Mouse (Mus musculus) liver, postnatal 0 days (tissue): ENCODE results near the gene Tomm70a.

Experiments
- CTCF ChIP-seq: sonication (generic); IDR thresholded peaks from 2 replicates; pipeline ENCODE4 v1.5.1; 2016; ENCODE audit warnings: antibody characterized with exemption, low read depth
- EP300 ChIP-seq: IDR thresholded peaks from 2 replicates; pipeline ENCODE4 v1.6.1; 2016; ENCODE audit warnings: antibody characterized with exemption, low read depth, mild to moderate bottlenecking

DNA sequence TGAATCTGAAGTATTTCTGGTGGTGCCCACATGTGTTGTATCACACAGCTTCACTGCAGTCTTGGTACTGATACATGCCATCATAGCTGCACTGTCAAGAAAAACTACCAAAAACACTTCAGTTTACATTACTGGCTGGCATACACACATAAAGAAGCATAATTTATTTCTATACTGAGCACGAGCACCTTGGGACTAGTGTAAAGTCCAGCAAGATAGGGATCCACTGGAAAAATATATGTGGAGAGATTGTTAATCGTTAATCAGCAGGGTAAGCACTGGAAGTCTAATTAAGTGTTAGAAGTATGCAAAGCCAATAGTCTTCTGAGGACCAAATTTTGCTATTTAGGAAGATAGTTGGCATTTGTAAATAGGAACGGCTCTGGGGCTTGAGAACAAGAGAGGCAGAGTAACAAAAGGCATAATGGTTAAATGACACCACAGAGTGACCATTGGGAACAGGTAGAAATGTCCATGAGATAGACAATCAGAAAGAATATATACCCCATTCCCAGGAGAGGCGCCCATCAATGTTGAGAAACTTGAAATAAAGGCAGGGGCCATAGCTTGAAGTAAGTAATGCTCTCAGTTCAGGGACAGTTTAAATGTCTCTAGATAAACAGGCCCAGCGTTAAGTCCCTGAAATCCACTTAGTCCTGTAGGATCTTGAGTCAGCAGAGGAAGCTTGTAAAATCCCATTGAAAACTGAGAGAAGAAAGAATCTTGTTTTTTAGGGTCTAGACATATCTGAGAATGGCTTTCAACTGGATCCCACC lies 15.1 kb upstream of the Tomm70a start:
- TF ChIP-seq CTCF (no peak), EP300 (no peak)
